Mouse (Mus musculus) R1 (cell line): ENCODE results near the gene Pard3.

ENCODE experiments used
- DNase-seq: peaks from one replicate; pipeline ENCODE4 v3.0.0-alpha.2; 2018; ENCODE audit warnings: low read depth, low spot score

Pard3 gene

DNA sequence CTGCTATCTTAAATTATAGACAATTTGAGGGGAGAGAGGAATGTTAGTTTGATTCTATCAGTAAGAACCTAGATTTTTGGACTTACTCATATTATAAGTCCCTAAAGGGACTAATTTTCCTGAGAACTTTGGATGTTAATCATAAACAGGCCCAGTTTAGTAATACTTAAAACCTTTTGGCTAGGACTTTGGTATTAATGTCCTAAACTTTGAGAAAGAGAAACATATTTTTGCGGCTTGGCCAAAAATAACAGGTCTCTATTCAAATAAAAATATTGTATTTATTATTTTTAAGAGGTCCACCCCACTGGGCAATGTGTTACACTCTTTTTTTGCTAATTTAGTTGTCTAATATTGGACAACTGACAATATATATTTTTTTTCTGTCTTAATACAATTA, 271.5 kb downstream of the Pard3 start:
- DNase-seq, result no peak

DNA sequence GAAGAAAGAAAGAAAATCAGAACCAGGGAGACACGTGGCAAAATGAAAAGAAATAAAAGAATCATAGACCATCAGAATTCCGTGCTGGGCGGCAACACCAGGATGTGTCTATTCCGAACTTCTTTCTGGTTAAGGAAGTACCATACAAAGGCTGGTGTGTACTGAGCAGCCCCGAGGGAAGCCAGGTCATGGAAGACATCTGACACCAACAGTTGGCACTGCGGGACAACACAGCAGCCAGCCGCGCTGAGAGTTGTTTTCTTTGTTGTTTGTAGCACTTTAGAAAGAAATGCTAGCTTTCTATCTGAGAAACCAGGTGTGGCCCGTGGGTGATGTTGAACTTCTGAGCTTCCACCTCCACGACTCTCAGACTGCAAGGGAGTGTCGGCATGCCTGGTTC, 274.5 kb downstream of the Pard3 start:
- peak; percentile 57 for DNase-seq

DNA sequence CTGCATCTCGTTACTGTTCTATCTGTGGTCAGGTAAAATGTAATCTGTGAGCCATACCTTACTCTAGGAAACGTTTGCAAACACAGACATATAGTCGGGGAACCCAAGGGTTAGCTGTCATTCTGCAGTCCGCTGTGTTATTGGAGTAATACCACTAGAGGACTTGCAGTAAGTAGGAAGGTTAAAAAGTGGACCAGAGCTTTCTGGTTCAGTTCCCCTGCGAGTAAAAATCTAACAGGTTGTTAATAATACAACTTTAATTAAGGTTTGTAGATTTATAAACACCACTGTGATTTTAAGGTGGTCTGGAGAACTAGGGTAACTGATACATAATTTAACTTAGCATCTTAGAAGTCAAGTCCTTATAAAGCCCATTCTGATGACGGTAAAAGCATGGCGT, 277.4 kb downstream of the Pard3 start:
- DNase-seq, result no peak

DNA sequence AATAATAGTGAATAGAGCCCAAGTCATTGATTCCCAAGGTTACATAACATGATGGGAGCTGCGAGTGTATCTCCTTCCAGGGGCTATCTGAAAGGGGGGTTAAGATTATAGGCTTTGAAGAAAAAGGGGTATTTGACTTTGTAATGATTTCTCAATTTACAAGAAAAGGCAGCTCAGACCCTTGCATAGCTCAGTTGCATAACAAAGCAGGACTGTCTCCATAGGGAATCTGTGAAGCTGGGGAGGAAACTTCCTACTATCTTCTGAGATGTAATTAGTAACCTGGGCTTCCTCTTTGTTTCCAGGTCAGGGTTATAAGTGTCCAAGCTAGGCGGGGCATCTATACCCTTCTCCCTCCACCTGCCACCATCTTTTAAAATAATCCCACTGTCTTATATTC, 279.4 kb downstream of the Pard3 start:
- peak; percentile 84 for DNase-seq

DNA sequence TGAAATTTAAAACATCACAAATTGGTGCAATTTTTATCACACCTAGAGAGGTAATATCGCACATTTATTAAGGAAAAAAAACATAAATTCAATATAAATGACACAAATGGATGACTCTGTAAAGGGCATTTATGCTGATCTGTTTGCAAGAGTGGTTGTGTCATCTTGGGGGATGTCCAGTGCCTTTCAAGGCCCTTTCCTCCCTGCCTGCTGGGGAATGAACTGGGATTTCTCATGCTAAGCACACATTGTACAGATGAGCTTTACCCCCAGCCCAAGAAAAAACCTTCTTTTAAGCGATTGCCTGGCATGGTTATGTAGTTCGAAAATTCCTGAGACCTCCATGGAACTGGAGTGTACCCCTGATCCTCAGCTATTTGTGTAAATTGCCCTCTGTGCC, 280.7 kb downstream of the Pard3 start:
- no peak for DNase-seq

DNA sequence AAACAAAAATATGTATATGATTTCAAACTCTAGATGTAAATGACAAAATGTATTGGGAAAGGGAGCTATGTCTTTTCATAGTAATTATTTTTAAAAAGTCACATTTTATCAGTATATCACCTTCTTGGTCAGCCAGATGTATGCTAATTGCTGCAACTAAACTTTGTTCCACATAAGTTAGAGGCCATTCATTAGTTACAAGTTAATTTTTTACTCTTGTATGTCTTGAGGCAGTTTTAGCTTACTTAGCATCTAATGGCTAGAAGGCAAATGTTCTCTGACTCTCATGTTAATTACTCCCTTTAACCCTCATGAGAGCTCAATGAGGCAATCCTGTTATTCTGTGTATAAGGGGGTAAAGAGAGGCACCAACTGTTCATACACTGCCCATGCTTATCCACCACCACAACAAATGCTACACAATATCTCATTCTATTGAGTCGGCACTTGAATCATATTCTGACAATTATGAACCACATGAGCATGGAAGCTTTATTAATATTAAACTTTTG, 282.3 kb downstream of the Pard3 start:
- no peak for DNase-seq

DNA sequence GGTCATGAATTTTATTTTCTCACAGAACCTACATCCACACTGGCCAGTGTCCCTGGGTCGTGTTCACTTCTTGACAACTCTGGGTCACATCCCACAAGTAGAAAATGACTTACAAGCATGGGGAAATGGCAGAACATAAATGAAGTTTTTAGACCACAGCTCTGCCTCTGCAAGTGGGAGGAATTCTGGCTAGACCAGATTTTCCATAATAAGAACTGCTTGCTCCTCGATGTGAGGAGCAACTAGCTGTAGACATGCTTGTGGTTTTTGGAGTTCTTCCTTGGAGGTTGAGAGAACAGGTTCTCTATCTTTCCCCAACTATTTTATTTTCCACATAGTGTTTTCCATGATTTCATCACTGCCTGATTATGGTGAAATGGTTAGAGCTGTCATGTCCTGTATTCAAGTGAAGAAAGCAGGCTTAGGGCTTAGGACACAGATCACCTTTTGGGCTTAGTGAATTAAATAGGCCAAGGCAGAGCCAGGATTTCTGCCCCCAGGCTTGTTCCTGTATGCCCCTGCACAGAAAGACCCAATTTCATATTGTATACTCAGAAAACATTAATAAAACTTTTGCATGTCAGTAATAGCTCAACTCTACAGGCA, 284.3 kb downstream of the Pard3 start:
- DNase-seq, result no peak

DNA sequence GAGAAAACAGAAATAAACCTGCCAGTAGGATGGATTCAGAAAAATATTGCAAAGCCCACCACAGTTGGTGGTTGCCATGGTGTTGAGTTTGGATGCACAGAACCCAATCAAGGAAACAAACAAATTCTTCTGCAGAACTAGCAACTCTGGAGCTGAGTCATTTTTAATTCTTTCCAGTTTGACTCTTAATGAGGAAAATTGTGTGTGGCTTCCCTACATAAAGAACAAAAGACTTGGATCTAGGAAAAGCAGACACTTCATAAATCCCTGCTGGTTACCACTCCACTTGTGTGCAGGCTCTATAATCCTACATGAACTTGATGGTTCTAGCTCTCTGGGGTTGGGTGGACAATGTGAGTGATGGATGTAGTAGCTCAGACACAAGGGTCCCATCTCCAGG, 298.1 kb downstream of the Pard3 start:
- no peak for DNase-seq

DNA sequence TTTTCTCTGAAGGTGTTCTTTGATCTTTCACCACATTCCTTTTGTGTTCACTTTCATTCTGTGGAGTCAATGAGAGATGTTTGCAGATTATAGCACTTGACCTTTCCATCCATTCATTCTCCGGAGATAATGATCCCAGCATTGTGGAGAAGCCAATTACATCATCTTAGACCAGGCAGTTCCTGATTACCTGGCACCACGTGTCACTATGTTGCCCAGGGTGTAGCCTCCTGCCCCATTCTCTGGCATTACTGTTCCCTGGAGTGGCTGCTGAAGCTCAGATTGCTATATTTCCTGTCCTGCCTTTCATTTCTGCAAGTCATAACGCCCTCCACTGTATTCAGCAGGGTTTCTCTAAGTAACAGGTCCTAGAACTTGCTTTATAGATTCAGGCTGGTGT, 304.7 kb downstream of the Pard3 start:
- peak; percentile 51 for DNase-seq

DNA sequence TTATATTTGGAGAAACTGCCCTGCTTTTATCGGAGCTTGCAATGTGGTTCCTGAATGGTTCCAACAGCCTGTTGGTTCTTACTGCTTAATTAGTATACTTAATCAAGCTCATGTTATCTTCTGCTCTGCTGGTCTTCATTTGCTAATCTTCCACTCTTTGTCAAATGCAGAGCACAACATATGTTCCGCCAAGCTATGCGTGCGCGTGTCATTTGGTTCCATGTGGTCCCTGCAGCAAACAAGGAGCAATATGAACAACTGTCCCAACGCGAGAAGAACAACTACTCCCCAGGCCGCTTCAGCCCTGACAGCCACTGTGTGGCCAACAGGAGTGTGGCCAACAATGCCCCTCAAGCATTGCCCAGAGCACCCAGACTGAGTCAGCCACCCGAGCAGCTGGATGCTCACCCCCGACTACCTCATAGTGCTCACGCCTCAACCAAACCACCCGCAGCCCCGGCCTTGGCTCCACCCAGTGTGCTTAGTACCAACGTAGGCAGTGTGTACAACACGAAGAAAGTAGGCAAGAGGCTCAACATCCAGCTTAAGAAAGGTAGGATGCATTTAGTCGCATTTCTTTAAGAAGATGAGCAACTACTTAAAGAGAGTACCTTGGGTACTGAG, 307.7 kb downstream of the Pard3 start:
- DNase-seq, result no peak

DNA sequence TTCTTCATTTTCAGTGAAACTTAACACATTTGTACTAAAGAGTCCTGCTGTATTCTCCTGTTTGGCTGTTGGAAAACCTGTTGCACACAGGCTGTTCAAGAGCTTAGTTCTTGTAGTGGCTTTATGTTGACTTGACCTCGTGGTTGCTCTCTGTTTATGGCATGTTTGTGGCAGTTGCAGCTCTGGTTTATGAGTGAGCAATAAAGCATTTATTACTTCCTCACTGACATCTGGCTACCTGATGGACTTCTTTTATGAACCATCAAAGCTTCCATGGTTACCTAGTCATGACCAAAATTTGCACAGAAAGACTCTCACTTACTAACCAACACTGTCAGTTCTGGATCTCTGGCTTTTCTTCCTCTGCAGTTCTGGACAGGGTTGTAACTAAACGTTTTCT, 314.1 kb downstream of the Pard3 start:
- no peak for DNase-seq

DNA sequence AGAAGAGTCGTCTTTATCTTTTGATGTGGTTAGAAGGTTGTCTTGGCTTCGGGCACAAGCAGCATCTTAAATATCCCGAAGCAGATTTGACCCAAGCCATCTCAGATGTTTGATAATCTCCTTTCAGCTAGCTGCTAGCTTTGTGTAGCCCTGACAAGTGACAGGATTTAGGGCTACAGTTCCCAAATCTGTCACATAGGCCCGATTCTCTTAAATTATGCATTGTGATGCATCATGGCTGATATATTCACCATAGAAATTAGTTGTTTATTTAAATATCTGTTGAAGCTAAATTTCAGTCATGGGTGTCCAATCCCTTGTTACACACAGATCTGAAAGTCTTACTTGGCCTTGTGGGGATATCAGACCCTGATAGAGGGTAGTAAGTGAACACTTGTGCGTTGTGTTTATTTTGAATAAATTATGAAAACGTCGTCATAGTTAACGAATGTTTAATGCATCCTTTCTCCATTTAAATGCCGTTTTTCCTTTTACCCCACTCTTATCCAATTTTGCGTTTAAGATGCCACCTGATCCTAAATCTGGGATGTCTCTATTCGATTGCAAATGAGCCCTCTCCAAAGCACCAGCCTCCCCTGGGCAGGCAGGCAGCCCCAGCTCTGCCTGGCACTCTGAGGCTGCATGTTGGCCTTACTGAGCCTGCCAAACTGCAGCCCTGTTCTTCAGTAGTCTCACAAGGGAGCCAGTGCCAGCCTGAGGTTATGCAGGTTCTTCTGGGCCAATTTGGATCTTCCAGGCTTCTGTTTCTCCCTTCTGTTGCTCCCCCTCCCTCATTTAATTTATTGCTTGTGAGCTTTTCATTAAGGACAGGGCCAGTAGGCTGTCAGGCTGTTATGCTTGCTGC, 315.5 kb downstream of the Pard3 start:
- DNase-seq, result no peak

DNA sequence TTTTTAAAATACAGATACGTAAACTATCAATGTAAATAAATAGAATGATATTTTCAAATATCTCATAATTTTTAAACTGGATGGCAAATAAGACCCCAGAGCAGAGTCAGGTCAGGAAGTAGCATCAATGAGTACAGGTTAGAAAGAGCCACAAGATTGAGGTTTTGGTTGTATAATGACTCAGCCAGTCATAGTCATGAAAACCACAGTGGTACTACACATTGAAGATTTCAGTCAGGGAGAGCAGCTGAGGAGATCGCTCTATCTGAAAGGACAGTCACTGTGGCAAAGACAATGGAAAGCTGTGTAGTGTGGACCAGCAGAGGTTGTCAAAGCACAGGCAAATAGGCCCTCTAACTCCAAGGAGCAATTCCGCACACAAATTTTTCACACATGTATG, 317.6 kb downstream of the Pard3 start:
- DNase-seq, result no peak

DNA sequence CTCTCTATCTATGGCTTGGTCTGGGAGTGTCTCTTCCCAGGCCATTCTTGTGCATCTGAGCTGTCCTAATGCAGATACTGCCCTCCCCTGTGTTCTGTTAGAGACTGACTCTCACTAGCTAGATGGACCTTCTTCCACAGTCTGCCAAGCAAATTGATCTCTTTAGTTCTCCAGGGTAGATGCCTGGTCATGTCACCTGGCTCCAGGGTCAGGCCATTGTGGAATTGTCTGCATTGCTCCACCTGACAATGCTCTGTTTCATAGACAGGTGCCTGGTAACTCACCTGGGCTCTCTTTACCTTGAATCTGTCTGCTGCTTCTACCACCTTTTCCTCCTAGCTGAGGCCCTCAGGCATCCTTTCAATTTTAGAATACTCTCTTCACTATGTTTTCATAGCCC, 329.0 kb downstream of the Pard3 start:
- DNase-seq, result no peak

DNA sequence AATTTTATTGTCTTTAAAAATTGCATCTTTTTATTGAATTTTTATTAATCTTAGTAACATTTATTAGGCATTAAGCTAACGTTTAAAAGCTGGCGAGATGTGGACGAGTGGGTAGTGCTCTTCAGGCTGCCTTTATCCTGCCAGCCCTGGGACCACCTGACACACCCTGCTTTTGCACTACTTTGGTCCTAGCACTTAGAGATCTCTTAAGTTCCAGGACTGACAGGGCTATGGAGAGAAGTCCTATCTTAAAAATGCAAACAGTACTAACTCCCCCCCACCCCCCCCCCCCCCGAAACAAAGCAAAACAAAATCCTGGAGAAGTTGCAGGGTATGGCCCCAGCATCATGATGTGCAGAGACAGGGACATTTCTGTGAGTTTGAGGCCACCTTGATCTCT, 331.8 kb downstream of the Pard3 start:
- DNase-seq, result no peak

DNA sequence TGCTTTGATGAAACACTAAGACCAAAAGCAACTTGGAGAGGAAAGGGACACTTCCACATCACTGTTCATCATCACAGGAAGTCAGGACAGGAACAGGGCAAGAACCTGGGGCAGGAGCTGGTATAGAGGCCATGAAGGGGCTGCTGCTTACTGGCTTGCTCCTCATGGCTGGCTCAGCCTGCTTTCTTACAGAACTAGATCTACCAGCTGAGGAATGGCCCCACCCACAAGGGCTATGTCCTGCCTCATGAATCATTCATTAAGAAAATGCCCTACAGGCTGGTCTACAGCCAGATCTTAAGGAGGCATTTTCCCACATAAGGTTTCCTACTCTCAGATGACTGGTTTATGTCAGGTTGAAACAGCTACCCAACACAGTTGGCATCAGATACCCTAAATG, 342.1 kb downstream of the Pard3 start:
- DNase-seq, result peak; percentile 57

DNA sequence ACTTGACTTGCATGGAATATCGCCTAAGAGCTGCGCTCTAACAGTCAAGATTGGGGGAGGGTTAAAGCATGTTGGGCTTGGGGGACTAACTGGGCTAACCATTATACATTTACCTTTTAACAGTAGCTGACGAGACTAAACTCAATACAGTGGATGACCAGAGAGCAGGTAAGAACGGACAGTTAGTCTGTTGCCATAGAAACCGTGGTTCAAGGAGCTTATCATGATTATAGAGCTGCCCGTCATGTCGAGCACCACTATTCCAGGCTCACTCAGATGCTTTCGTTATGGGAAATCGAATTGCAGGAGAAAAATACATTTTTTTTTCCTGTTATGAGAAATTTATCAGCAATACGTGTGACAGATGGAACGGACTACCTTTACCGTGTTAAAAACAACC, 346.9 kb downstream of the Pard3 start:
- DNase-seq, result no peak

DNA sequence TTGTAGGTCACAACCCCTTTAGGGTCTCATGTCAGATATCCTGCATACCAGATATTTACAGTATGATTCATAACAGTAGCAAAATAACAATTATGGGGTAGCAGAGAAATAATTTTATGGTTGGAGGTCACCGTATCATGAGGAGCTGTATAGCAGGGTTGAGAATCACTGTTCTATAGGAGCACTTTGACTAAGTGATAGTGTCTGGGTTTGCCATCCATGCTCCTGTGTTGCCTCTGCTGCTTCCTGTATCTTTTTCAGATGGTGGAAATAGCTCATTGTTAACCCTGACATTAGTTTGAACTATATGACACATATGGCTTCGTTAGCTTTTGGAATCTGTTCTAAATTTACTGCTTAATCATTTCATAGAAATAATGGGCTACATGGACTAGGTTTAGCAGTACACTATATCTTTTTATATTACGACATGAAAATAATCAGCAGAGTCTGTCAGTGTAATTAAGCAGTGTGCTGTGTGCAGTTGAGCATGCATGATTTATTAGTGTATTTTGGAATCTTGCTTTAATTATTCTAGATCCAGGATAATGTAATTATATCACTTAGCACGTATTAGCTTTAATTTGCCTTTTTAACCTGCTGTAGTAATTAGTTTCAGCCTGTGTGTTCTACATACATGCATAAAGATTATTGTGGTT, 347.6 kb downstream of the Pard3 start:
- DNase-seq, result no peak

DNA sequence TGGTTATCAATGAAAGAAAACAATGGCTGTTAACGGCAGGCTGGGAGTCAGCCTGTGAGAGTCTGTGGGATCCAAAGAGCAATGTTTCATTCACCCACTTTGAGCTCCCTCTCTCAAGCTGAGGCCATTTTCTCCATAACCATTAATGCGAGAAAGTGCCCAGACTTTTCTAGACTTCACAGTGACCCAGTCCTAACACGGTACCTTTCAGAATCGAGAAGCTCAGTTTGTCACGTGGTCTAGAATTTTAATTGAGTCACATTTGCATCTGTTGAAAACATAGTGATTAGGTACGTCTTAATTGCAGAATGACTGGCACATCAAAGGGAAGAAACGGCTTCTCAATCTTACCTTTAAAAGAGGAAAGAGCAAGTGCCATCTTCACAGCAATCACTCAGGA, 359.3 kb downstream of the Pard3 start:
- DNase-seq, result no peak

DNA sequence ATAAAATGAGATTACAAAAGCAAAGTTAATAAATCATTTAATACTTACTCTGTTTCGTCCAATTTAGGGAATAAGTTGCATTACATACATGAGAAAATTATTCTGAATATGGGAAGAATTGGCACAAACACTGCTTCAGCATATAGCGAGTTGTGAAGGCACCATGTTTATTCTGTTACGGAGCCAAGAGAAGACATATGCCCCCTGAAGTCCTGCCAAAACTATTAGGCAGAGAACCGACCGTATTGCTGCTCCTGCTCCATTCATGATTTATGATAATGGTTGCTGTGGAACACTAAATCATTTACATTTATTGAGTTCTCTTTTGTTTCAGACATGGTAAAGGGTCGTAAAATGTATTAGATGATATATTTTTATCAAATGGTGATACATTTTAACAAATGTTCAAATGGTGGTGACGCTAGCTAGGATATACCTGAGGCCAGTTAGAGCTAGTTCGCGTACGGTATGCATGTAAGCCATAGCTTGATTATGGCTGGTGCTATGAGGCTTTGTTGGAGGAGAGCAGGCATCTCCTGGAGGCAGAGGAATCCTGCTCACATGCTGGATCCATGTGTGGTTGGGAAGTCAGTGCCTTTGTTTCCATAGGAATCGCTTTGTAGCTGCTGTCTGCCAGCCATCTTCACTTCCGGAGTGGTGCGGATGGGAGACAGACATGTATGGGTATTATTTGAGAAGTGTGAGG, 360.7 kb downstream of the Pard3 start:
- DNase-seq, result no peak

DNA sequence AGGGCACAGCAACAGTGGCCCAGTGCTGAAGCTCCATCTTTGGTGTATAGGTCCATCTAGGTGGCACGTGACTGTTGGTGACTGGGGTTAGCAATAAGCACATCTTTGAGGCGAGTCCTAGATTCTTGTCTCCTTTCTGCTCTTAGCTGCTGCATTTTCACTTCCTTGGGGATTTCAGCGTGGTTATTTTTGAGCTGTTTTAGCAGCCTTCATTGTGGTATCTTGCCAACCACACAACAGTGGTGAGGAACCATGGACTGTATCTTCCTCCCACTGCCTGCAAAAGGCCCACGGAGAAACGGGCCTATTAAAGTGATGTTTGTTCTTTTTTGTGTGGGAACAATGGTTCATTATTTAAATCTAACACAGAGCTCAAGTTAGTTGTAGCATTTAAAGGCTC, 363.2 kb downstream of the Pard3 start:
- no peak for DNase-seq

DNA sequence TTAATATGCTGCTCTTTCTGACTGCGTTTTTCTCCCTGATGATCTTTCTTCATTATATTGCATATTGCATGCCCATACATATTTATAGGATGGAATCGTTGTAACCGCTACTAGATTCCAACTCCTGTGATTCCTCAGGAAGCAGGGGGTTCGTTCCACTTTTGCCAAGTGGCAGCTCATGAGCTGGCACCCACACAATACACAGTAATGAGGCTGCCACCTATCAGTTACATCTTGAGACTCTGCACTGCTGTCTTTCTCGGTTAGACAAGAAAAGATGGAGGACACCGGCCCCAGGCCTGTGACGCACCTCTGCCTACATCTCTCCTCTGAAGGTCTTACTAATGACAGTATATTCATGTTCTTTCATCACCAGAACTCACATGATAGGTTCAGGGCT, 364.3 kb downstream of the Pard3 start:
- no peak for DNase-seq
